Mouse (Mus musculus) CD8-positive naive resting alpha-beta T cell, adult 2 months (primary cell): ENCODE data around the gene Gm49396.

ENCODE experiments used
- DNase-seq, 2 experiments: peaks; one replicate each; pipeline ENCODE4 v3.0.0; 2022; ENCODE audit warnings: low read depth in 2 of 2, low spot score in 2 of 2

The Gm49396 gene

DNA sequence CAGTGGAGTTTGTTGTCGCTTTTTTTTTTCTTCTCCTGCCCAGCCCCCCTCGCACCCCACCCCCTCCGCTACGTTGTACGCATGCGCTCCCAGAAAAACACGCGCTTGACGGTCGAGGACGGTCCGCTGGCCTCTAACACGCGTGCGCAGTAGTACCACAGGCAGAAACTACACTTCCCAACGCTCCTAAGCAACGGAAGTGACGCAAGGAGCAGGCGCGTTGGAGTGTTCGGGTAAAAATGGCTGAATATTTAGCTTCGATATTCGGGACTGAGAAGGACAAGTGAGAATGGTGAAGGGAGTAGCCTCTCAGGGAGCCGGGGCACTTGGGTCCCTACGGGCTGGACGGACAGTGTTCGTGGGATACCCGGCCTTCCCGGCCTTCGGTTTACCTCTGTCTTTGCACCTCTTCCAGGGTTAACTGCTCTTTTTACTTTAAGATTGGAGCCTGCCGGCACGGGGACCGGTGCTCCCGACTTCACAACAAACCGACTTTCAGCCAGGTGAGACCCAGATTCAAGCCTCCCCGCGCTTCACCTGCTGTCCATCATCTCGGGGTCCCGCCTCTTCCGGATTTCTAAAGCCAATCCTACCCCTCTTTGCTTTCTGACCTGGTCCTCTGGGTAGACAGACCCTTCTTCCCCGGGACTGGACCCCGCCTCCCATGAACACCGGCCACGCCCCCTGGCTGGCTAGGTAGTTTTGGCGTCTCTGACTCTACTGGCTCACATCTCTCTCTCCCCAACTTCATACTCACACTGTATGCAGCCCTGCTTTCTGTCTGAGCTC, at the start of gene Gm49396, which contains the start of the genes U2af1l4 and Psenen:
Gene Gm49396, plus strand, starts transcription at position 228 of the 789 bp plus-strand sequence.
Gene U2af1l4, plus strand, starts transcription at position 185 of the 789 bp plus-strand sequence.
Gene Psenen, minus strand, starts transcription at position 511 of the 789 bp plus-strand sequence.
- peak; percentile 89 to 91 for DNase-seq

GRCm38 (mm10) chr7:30515003-30515760, 48.0 kb upstream of the Gm49396 start:
- DNase-seq = no peak

- DNase-seq = no peak
These were observed 44.8 kb upstream of the Gm49396 start for GRCm38 (mm10) chr7:30518325-30518724.

- DNase-seq = no peak
These were observed 42.7 kb upstream of the Gm49396 start for GRCm38 (mm10) chr7:30520396-30520795.

- no peak for DNase-seq
These were observed 42.3 kb upstream of the Gm49396 start for GRCm38 (mm10) chr7:30520856-30521255.

GRCm38 (mm10) chr7:30522871-30523270, 40.3 kb upstream of the Gm49396 start:
- DNase-seq = no peak

DNA sequence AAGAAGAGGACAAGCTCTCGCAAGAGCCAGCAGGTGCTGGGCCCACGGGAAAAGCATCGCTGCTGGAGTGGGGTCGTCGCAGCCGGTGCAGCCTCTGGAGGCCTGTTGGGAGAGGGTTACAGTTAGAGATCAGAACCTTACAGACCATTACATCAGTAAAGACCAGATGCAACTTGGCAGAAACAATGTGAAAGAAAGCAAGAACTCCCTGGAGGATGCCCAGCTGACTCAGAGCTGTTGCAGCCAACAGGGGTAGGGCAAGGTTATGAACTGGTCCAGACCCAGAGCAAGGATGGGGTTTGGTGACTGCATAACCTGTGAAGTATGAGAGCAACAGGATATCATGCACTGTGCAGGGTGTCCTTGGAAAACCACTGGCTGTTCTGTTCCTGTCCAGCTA, 38.7 kb upstream of the Gm49396 start:
- DNase-seq = no peak

GRCm38 (mm10) chr7:30525954-30526353, 37.2 kb upstream of the Gm49396 start:
- no peak for DNase-seq

DNA sequence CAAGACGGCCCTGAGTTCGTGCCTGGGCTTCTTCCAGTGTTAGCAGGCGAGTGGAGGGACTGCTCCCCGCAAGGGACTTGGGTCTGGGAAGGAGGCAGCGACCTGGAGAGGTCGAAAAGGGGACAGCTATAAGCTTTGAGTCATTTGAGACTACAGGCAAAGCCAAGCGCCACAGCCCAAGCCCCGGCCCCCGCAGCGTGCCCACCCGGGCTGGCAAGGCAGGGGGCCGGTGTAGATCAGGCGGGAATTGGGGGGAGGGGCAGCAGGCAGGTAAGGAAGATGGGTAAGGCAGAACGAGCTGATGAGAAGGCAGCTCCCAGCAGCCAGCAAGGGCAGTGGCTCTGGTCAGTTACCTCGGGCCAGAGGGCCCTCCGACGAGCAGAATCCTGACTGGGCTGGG, 36.7 kb upstream of the Gm49396 start:
- DNase-seq = no peak

GRCm38 (mm10) chr7:30526981-30527380, 36.2 kb upstream of the Gm49396 start:
- no peak for DNase-seq

DNA sequence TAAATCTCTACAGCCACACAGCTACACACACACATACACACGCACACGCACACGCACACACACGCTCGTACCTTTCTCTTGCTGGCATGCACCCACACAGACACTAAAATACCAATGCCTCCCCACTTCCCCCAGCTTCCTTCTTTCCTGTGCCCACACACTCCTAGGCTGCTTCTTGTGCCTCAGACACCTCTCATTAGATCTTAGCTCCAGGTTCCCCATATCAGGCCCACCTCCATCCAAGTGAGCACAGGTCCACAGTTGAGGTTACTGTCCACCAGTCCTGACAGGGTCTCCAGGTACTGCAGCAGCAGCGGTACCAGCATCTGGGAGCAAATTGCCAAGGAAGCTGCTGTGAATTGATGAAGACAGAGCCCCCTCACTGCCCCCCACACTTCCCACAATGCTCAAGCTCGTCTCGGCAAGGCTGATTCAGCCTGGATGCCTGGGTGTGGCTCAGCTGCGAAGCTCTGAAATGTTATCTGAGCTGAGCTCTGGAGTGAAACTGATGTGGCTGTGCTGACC, 31.8 kb upstream of the Gm49396 start:
- DNase-seq = no peak

DNA sequence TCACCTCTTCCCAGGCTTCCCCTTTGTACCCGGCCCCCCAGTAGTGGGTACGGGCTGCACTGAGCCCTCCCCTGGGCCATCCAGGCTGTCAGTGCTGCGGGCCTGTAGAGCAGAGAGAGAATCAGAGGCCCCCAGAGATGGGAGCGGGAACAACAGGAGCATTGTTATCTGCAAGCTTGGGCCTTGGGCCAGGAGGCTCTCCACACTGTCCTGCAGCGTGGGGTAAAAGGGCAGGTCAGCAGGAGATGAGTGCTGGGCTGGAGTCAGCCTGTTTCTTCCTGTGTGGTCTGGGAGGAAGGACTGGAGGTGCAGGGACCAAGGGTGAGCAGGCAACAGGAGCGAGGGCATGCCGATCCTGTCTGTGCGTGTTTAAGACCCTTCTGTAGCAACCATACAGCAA, 30.2 kb upstream of the Gm49396 start:
- no peak for DNase-seq

DNA sequence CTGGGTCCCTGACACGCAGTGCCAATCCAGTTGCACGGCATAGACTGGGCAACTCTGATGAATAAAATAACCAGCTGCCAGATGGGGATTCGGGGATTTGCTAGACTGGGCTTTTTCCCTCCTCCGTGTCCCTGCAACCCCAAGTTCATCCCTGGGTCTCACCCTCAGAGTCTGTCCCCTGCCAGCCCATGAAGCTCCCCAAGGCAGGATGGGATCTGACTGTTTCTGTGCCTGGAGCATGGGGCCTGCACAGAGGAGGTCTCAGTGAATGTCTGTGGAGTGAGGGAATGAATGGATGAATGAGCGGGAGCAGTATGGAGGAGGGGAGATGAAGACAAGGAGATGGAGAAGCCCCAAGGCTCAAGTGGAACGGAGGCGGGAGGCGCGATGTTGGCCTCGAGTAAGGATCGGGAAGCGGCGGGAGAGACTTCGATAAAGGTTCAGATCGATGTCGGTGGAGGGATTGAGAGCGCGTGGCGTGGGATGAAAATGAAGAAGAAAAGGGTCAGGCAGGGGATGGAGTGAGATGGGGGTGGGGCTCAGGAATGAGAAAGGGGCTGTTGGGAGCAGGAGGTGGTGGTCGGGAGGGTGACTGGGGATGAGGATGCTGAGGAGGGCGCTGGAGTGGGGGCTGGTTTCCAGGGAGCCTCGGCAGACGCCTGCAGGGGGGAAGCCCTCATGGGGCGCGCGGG, 29.1 kb upstream of the Gm49396 start:
- DNase-seq = no peak

DNA sequence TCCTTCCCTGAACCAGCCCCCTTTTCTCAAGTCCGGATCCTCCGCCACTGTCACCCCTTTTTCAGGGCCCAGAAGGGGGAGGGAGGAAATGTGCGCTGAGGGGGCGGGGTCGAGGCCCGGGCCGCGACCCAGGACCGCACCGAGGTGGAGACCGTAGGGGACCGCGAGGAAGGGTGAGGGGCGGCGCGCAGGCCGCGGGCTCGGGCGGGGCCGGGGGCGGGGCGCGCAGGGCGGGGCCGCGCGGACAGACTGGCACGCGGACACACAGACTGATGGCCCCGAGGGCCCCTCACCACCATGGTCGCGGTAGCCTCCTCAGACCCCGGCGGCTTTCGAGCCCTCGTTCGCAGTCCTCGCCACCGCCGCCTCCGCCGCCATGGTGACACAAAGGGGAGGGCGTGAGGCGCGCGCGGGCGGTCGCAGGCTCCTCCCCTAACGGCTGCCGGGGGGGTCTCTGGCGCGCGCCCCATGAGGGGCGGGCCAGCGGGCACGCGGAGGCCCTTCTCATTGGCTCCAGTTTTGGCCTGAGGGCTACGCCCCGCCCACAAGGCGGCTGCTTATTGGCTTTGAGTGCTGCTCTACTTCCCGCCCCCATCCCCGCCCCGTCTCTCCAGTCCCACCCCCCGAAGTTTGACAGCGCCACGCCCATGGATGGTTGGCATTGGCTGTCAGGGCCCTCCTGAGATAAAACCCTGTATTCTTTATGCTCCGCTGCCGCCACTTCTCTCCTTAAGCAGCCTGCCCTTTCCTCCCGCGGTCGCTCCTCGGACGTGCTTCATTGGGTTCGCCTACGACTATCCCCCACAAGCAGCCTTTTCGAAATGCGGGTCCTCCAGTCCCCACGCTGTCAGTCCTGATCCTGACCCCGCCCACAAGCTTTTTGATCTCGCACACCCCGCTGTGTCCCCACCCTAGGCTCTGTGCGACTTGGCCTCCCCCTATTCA, 28.2 kb upstream of the Gm49396 start, which contains the start of gene Arhgap33:
Gene Arhgap33, minus strand, starts transcription at position 428 of the 945 bp plus-strand sequence.
- peak; percentile 85 to 90 for DNase-seq

- no peak for DNase-seq
These were observed 22.6 kb upstream of the Gm49396 start for GRCm38 (mm10) chr7:30540572-30540971.

- no peak for DNase-seq
These were observed 18.8 kb upstream of the Gm49396 start for GRCm38 (mm10) chr7:30544327-30544726.

GRCm38 (mm10) chr7:30549880-30550279, 13.3 kb upstream of the Gm49396 start:
- no peak for DNase-seq

DNA sequence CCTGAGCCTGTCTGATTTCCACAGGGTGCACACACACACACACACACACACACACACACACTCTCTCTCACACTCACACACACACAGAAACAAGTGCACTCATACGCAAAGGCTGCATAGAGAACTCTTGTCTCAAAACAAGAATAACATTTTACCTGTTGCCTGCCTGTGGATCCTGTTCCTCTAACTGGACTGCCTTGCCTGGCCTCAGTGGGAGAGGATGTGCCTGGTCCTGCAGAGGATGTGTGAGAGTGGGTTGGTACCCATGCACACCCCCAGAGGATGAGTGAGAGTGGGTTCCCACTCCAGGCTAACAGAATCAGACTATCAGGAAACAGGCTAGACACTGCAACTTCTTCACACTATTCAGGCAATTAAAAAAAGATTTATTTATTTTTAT, 12.5 kb upstream of the Gm49396 start:
- no peak for DNase-seq

GRCm38 (mm10) chr7:30551445-30552101, 11.6 kb upstream of the Gm49396 start:
- no peak for DNase-seq
